Mouse (Mus musculus) ovary, postnatal 10 days (tissue): ENCODE data around the gene Tmem252.

Experiments used
- DNase-seq: peaks from one replicate; pipeline ENCODE4 v3.0.0; 2022; ENCODE audit warnings: low spot score

Tmem252 gene

GRCm38 (mm10) chr19:24730661-24731060, 56.9 kb downstream of the Tmem252 start:
- DNase-seq, result no peak
